Mouse (Mus musculus) cortical plate, adult 2 months (tissue): ENCODE measurements around the gene Mip.

Experiments
- CTCF ChIP-seq: fragments of 200-500 bp; IDR thresholded peaks from 2 replicates; pipeline ENCODE4 v1.5.1; 2011; ENCODE audit warnings: mild to moderate bottlenecking, control low read depth, low read length; ENCODE audit not compliant: insufficient read depth; ENCODE audit errors: extremely low read depth
- POLR2A ChIP-seq: fragments of 200-500 bp; IDR thresholded peaks from 2 replicates; pipeline ENCODE4 v1.6.1; 2011; ENCODE audit warnings: mild to moderate bottlenecking, low read length, control low read depth; ENCODE audit not compliant: insufficient read depth; ENCODE audit errors: extremely low read depth

GRCm38 (mm10) chr10:128204941-128205340, 20.7 kb upstream of the Mip start:
- TF ChIP-seq CTCF (no peak), POLR2A (no peak)
